Mouse (Mus musculus) E14TG2a.4 (cell line): ENCODE measurements at regions not wholly inside any gene's neighbourhood (a gene's known extent, or its start where the extent isn't known, plus 50 kb on each side); places are given as distances from the start of the nearest gene placed in this dataset.

Experiments used
- H3K27me3 ChIP-seq: 2 replicates; pipeline ENCODE4 v1.6.1; 2014; ENCODE audit warnings: low read length, control low read depth; ENCODE audit not compliant: insufficient read depth
- H3K36me3 ChIP-seq: 2 replicates; pipeline ENCODE4 v1.6.1; 2014; ENCODE audit warnings: low read length, control low read depth; ENCODE audit not compliant: insufficient read depth
- H3K4me1 ChIP-seq: replicated peaks from 2 replicates; pipeline ENCODE4 v1.6.1; 2014; ENCODE audit warnings: low read depth, low read length, control low read depth
- H3K4me3 ChIP-seq: replicated peaks from 2 replicates; pipeline ENCODE4 v1.5.1; 2014; ENCODE audit warnings: mild to moderate bottlenecking, low read length
- H3K9me3 ChIP-seq: 2 replicates; pipeline ENCODE4 v1.6.1; 2014; ENCODE audit warnings: low read length, control low read depth
- CTCF ChIP-seq: conservative IDR thresholded peaks from 2 replicates; pipeline ENCODE4 v1.5.1; 2014; ENCODE audit warnings: low read length
- NANOG ChIP-seq: IDR thresholded peaks from 2 replicates; pipeline ENCODE4 v1.6.1; 2014; ENCODE audit warnings: borderline replicate concordance, low read length, mixed read lengths
- POU5F1 ChIP-seq: IDR thresholded peaks from 2 replicates; pipeline ENCODE4 v1.6.1; 2014; ENCODE audit warnings: low read length, borderline replicate concordance

- Histone ChIP-seq H3K4me3 (no peak overlapping the region), H3K4me1 (no peaks in the 10 kb centered on the region), H3K36me3 (no peaks in the 10 kb centered on the region), H3K27me3 (no peaks in the 10 kb centered on the region), H3K9me3 (no peaks in the 10 kb centered on the region)
- TF ChIP-seq NANOG (no peak), CTCF (no peak), POU5F1 (no peak)
Measured at GRCm38 (mm10) chr2:75386636-75387035, 272.4 kb upstream of the Hnrnpa3 start.

- Histone ChIP-seq H3K9me3 (no peaks in the 10 kb centered on the region), H3K27me3 (0 out of 2 replicates have a peak, but pooled peaks cover 5% of the 10 kb centered on the region), H3K4me3 (no peak overlapping the region), H3K36me3 (no peaks in the 10 kb centered on the region), H3K4me1 (no peaks in the 10 kb centered on the region)
- TF ChIP-seq CTCF: no peak
- TF ChIP-seq NANOG: no peak
- TF ChIP-seq POU5F1: no peak
Measured at GRCm38 (mm10) chr2:75392041-75392440, 267.0 kb upstream of the Hnrnpa3 start.

GRCm38 (mm10) chr2:75394928-75395673 lies 264.0 kb upstream of the Hnrnpa3 start:
- 0 out of 2 replicates have a peak, but pooled peaks cover 5% of the 10 kb centered on the region for H3K27me3 ChIP-seq
- TF ChIP-seq NANOG (no peak), CTCF (no peak), POU5F1 (no peak)
- H3K4me1 ChIP-seq: no peaks in the 10 kb centered on the region
- H3K36me3 ChIP-seq: no peaks in the 10 kb centered on the region
- no peak overlapping the region for H3K4me3 ChIP-seq
- no peaks in the 10 kb centered on the region for H3K9me3 ChIP-seq

- no peaks in the 10 kb centered on the region for H3K36me3 ChIP-seq
- no peak overlapping the region for H3K4me3 ChIP-seq
- no peaks in the 10 kb centered on the region for H3K9me3 ChIP-seq
- no peak for TF ChIP-seq CTCF
- no peak for TF ChIP-seq POU5F1
- TF ChIP-seq NANOG: no peak
- H3K4me1 ChIP-seq: no peaks in the 10 kb centered on the region
- 0 out of 2 replicates have a peak, but pooled peaks cover 5% of the 10 kb centered on the region for H3K27me3 ChIP-seq
Measured at GRCm38 (mm10) chr2:75396016-75396415, 263.0 kb upstream of the Hnrnpa3 start.

- no peaks in the 10 kb centered on the region for H3K9me3 ChIP-seq
- TF ChIP-seq POU5F1 (no peak), NANOG (no peak), CTCF (no peak)
- H3K4me1 ChIP-seq: no peaks in the 10 kb centered on the region
- H3K36me3 ChIP-seq: no peaks in the 10 kb centered on the region
- 0 out of 2 replicates have a peak, but pooled peaks cover under 1% of the 10 kb centered on the region for H3K27me3 ChIP-seq
- no peak overlapping the region for H3K4me3 ChIP-seq
Measured at GRCm38 (mm10) chr2:75400291-75400870, 258.7 kb upstream of the Hnrnpa3 start.

- Histone ChIP-seq H3K27me3 (no peaks in the 10 kb centered on the region), H3K4me1 (no peaks in the 10 kb centered on the region), H3K36me3 (no peaks in the 10 kb centered on the region), H3K4me3 (no peak overlapping the region), H3K9me3 (no peaks in the 10 kb centered on the region)
- TF ChIP-seq NANOG (no peak), POU5F1 (no peak), CTCF (no peak)
Measured at GRCm38 (mm10) chr2:75403791-75404190, 255.3 kb upstream of the Hnrnpa3 start.

GRCm38 (mm10) chr2:75405524-75406214 lies 253.4 kb upstream of the Hnrnpa3 start:
- H3K27me3 ChIP-seq: no peaks in the 10 kb centered on the region
- H3K4me3 ChIP-seq: no peak overlapping the region
- H3K36me3 ChIP-seq: no peaks in the 10 kb centered on the region
- no peaks in the 10 kb centered on the region for H3K4me1 ChIP-seq
- no peak for TF ChIP-seq NANOG
- TF ChIP-seq POU5F1: no peak
- no peaks in the 10 kb centered on the region for H3K9me3 ChIP-seq

- Histone ChIP-seq H3K36me3 (no peaks in the 10 kb centered on the region), H3K4me3 (no peak overlapping the region), H3K4me1 (no peaks in the 10 kb centered on the region), H3K27me3 (no peaks in the 10 kb centered on the region), H3K9me3 (no peaks in the 10 kb centered on the region)
- TF ChIP-seq POU5F1 (no peak), NANOG (no peak), CTCF (no peak)
Measured at GRCm38 (mm10) chr2:75406721-75407455, 252.2 kb upstream of the Hnrnpa3 start.
